Mouse (Mus musculus) gastrocnemius, adult 2 months (tissue): ENCODE results near the gene Ptprt. TPM values are rescaled to one million over a fixed set of nuclear protein-coding genes. Genes with fewer than 3 reads are reported as not detected.

Experiments
- DNase-seq: peaks from one replicate; pipeline ENCODE4 v3.0.0; 2022
- H3K27ac ChIP-seq: fragments of 200-600 bp; 2 replicates; pipeline ENCODE4 v1.8.1; 2022; ENCODE audit warnings: mild to moderate bottlenecking
- H3K4me3 ChIP-seq: fragments of 200-600 bp; 2 replicates; pipeline ENCODE4 v1.8.1; 2022; ENCODE audit warnings: mild to moderate bottlenecking, moderate library complexity
- CTCF ChIP-seq: fragments of 200-600 bp; IDR thresholded peaks from 2 replicates; pipeline ENCODE4 v1.8.1; 2022; ENCODE audit warnings: antibody characterized with exemption, mild to moderate bottlenecking, moderate library complexity
- intact Hi-C: fragments of 180-260 bp; cut with DNase I; formaldehyde crosslinking; loops from one replicate; pipeline ENCODE4 v1.15.1; 2025
- long read RNA-seq, 2 experiments: library from polyadenylated mRNA; stranded (forward); transcript quantifications; one replicate each; pipeline ENCODE4 v2.0.0; 2021
- total RNA-seq, 2 experiments: library from RNA; stranded (reverse); gene quantifications; 2 replicates each; pipeline ENCODE4 v1.2.3; 2021

Ptprt gene
- total RNA-seq: under 1 TPM; 0.18 to 0.92 TPM
- long read RNA-seq, experiment 1: 0 reads
- long read RNA-seq, experiment 2: 0 reads

DNA sequence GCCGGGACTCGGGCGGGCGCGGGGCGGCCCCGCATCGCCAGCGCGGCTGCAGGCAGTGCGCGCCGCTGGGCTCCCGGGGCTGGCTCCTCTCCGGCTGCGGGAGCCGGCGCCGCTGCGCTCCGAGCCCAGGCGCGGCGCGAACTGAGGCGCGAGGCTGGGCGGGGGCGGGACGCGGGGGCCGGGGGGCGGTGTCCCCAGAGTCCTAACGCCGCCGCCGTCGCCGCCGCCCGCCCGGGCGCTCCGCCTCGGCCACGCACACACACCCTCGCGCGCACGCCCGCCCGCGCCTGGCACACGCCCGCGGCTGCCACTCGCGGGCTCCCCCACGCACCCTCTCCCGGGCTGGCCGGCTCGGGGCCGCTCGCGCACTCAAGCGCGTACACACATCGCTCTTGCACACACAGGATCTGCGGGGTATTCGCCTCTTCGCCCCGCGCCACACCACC, at the start of gene Ptprt:
Gene Ptprt (minus strand): TSS at position 207 of the 446 bp plus-strand sequence.
- DNase-seq: no peak
- H3K27ac ChIP-seq: no peak within 1 kb of the TSS
- TF ChIP-seq CTCF: no peak
- H3K4me3 ChIP-seq: peak within 1 kb of the TSS; percentile 61
- intact Hi-C loops: no loop called here

DNA sequence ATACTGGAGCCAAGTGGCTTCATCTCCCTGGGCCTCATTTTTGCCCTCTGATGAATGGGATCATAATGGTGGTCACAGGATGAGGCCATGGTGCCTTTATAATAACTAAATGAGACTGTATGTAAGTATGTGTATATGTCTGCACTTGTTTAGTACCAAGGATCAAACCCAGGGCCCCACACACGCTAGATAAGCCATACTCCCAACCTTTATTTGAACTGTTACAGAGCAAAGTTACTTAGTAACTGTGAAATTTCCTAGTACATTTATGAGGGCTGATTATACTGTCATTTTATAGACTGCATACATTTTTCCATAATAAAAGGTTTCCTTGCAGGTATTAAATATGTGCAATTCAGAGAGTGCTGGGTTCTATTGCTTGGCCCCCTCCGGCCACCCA, 49.5 kb upstream of the Ptprt start:
- intact Hi-C loops: no loop called here
- no peak overlapping the region for H3K27ac ChIP-seq
- DNase-seq: no peak
- no peak overlapping the region for H3K4me3 ChIP-seq
- no peak for TF ChIP-seq CTCF

DNA sequence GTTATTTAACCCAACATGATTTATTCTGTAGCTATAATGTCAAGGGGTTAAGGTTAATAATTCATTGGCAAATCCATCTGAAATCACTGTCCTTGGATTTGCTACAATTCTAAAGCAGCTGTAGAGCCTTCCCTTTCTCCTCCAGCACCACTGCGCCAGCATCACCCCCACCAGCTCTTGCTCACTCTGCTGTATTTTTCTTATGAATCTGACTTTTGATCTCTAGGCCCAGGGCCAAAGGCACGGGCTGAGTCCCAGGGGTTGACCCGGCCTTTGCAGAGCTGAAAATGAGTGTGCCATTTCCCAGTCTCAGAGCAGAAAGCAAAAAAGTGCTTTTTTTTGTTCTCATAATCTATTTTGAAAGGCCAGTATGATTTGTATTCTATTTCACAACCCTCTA, 38.7 kb upstream of the Ptprt start:
- Histone ChIP-seq H3K27ac (no peak overlapping the region), H3K4me3 (no peak overlapping the region)
- intact Hi-C loops: no loop called here
- DNase-seq: no peak
- no peak for TF ChIP-seq CTCF

DNA sequence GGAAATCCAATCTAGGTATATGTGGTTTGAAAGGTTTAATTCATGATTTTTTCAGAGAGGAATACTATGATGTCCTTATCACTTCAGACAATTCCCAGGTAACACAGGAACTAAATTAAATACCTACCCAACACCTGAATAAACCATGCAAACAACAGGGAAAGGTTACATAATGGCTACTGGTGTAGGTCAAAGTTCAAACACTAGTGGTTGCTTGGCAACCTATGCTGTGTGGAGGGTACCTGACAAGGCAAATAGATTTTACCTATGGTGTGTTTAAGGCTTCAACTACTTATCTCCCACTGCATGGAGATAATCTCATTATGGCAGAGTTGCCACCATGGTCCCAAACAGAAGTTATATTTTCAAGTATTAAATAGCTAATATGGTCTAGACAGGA, 38.1 kb upstream of the Ptprt start:
- Histone ChIP-seq H3K4me3 (no peak overlapping the region), H3K27ac (no peak overlapping the region)
- TF ChIP-seq CTCF: no peak
- no peak for DNase-seq
- intact Hi-C loops: no loop called here

DNA sequence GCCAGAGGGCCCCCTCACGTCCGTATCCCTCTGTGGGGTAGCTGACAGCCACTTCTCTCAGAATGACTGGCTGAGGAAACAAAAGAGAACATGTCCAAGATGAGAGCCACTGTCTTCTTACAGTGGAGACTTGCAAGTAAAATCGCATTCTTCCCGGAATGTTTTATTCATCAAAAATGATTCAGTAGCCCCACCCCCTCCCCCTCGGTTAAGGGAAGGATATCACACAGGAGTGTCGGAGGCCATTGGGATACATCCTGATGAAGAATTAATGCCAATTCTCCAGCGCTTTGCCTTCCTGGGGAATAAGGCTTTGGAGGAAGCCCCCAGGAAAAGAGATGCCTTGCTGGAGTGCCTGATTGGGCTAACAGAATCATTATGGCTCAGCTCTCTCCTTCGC, 37.1 kb upstream of the Ptprt start:
- Histone ChIP-seq H3K27ac (no peak overlapping the region), H3K4me3 (no peak overlapping the region)
- no peak for DNase-seq
- TF ChIP-seq CTCF: no peak
- intact Hi-C loops: no loop called here

DNA sequence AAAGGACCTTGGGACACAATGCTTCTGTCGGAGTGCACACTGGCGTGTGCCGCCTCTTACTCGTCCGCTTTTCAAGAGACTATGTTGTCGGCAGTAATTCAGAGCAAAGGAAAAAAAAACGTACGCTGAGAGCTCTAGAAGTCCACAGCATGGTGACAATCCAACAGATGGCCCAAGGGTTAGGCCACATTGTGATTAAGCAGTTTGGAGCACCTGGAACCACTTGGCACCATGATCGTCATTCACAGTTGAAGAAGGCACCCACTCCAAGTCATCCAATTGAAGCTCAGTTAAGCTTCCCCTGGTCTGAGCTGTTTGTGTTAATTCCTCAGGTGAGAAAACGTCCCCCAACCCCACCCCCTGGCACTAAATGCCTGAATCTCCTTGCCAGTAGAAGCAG, 36.2 kb upstream of the Ptprt start:
- H3K27ac ChIP-seq: no peak overlapping the region
- TF ChIP-seq CTCF: no peak
- DNase-seq: no peak
- intact Hi-C loops: no loop called here
- H3K4me3 ChIP-seq: no peak overlapping the region

DNA sequence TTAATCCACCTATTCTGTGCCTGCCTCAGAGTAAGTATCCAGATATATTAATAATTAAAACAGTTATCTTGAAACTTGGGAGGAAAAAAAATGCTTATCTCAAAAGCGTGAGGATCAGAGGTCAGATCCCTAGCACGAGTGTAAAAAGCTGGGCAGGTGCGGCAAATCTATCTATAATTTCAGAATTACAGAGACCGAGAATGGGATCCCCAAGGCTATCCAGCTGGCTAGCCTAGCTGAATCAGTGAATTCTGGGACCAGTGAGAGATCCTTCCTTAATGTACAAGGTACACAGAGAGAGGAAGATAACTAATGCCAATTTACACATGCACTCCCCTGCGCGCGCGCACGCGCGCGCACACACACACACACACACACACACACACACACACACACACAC, 31.2 kb upstream of the Ptprt start:
- H3K4me3 ChIP-seq: no peak overlapping the region
- no peak overlapping the region for H3K27ac ChIP-seq
- intact Hi-C loops: no loop called here
- TF ChIP-seq CTCF: no peak
- no peak for DNase-seq

DNA sequence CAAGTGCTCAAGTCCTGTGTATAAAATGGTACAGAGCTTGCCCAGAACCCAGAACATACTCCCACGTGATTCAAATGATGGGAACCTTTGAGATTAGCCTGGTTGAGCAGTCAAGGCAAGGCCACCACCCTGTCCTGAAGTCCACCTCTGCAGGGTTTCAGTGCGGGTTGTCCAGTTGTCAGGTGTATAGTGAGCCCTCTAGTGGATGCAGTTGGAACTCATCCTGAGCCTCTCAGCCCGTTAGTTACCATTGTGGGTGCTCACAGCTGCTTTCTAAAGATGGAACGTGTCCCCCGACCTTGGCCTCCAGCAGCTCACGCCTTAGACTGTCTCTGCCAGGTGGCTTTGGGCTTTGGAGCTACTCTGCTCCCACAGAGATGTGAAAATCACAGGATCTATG, 21.7 kb upstream of the Ptprt start:
- no peak overlapping the region for H3K27ac ChIP-seq
- intact Hi-C loops: no loop called here
- H3K4me3 ChIP-seq: no peak overlapping the region
- DNase-seq: no peak
- peak; percentile 68 for TF ChIP-seq CTCF

DNA sequence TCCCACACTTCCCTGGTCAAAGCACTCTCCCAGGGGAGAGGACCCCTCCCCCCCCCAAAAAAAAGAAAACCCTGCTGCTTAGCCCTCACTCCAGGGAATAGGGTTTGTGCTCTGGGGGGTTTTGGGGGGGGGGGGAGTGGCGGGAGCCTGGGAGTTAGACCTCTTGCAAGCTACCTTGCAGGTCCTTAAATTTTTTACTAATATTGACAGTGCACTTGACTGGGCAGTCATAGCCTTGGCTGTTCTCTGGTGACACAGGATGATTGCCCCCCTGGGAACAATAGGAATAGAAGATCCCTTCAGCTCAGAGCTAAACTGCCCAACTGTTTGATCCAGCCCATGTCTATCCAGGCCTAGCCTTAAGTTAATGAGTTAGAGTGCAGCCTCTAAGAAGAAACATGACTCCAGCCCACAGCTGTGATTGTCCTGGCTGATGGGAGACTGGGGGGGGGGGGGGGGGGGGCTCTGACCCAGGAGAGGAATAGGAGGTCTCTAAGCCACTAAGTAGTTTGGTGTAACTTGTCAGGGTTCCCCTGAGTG, 1.6 kb upstream of the Ptprt start:
- Histone ChIP-seq H3K27ac (no peak overlapping the region), H3K4me3 (no peak overlapping the region)
- no peak for TF ChIP-seq CTCF
- intact Hi-C loops: no loop called here
- DNase-seq: no peak

DNA sequence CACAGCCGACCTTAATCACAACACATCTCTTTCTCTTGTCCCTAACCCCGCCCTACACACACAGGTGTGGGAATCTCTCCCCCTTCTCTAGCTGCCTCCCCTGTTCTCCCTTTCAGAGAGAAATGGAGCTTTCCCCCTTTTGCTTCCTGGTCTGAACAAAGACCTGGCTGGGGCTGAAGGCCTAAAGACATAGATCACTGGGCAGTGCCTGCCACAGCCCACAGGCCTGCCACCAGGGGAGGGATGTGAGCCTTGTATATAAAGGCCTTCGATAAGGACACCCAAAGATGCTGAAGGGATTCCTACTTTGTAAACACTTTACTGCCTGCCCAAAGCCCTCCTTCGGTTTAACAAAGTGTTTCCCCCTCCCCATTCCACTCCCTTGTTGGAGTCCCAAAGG, 786 bp upstream of the Ptprt start:
- Histone ChIP-seq H3K27ac (no peak overlapping the region), H3K4me3 (no peak overlapping the region)
- no peak for DNase-seq
- intact Hi-C loops: no loop called here
- no peak for TF ChIP-seq CTCF

DNA sequence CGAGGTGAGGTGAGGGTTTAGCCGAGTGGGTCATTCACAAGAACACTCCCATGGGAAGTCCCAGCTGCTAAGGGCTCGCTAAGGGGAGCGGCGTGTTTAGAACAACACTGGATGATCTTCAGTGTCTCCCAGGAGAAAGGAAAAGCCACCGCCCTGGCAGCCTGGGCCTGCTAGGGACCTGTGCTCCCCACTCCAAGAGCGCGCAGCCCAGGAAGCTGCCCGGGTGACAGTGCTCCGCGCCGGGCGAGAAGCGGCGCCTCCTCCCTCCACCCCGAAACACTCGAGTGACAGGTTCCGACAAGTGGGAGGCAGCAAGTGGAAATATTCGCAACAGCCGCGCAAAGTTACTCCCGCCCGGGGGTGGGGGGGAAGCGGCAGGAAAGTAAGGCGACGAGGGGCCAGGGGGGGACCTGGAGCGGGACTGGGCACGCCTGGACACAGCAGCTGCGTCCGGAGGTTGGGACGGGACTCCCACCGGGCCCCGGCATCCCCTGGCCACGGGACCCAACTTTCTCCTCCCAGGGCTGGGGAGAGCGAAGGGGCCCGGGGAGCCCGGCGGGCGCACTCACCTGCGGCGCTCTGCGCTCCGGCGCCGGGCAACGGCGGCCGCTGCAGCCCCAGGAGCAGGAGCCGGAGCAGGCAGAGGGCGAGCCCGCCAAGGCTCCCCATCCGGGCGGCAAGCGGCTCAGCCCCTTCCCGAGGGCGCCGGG, 561 bp downstream of the Ptprt start:
- DNase-seq: peak; percentile 18
- intact Hi-C loops: no loop called here
- H3K4me3 ChIP-seq: peak overlapping the region; percentile 61
- H3K27ac ChIP-seq: no peak overlapping the region
- TF ChIP-seq CTCF: no peak

DNA sequence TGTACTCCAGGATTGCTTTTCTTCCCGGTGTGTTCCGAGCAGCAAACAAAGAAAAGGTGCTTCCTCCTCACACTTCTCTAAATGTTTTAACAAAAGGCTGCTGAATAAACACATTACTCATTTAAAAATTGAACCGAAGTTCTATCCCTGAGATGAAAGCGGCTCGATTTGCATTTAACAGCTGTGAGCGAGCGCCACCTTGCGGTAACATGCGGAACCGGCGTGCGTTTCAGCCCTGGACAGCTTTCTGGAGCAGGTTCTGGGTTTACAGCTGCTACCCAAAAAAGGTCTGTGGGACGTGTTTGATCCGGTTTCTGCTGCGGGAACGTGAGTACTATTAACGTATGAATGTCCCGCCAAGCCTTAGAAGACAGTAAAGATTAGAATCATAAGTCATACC, 1.9 kb downstream of the Ptprt start:
- intact Hi-C loops: no loop called here
- Histone ChIP-seq H3K27ac (no peak overlapping the region), H3K4me3 (peak overlapping the region; percentile 50)
- peak; percentile 98; the same call in 1 of the 2 replicates for TF ChIP-seq CTCF
- DNase-seq: peak; percentile 74

DNA sequence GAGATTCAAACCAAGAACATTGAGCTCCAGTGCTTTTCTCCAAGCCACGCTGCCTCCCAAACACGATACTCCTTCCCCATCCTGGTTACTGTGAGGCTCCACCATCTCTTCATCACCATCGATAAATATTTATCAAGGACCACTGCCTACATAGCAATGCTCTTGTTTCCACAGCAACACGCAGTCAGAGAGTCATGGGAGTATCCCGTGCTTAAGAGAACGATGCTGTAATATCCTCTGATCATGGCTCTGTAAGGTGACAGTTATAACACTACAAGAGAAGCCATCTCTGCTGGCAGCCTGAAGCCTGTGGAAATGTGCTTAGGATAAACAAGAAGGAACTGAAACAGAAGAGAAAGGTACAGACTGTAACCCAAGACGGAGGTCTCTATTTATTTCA, 3.4 kb downstream of the Ptprt start:
- Histone ChIP-seq H3K4me3 (no peak overlapping the region), H3K27ac (no peak overlapping the region)
- intact Hi-C loops: no loop called here
- no peak for TF ChIP-seq CTCF
- no peak for DNase-seq

DNA sequence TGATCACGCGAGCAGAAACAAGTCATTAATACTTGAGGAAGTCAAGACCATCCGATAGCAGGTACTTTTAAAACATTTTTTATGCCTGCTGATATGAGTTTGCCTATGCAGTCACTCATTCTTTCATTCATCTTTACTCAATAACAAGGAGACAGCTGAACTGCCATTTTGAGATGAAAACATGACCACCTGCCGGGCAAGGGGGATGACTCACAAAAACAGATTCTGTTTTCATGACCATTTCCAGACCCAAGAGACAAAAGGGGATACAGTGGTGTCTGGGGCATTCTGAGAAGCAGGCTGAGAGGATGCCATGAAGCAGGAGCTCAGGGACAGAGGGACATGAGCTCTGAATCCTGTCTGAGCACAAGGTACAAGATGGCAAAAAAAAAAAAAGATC, 6.5 kb downstream of the Ptprt start:
- H3K27ac ChIP-seq: no peak overlapping the region
- intact Hi-C loops: no loop called here
- H3K4me3 ChIP-seq: no peak overlapping the region
- no peak for TF ChIP-seq CTCF
- DNase-seq: no peak
